Mouse (Mus musculus) ES-Bruce4 (cell line): Measurements from ENCODE around the gene Cilp2. TPM values are rescaled to one million over a fixed set of nuclear protein-coding genes. Genes with fewer than 3 reads are reported as not detected.
A peak's percentile ranks its signal among the peaks of the same experiment; 100 is the strongest.

Experiments
- H3K27ac ChIP-seq: 2 replicates; pipeline ENCODE4 v1.5.1; 2012; ENCODE audit warnings: low read length, inconsistent platforms; ENCODE audit not compliant: insufficient read depth
- H3K27me3 ChIP-seq: 2 replicates; pipeline ENCODE4 v1.6.1; 2012; ENCODE audit warnings: mild to moderate bottlenecking, low read length, inconsistent platforms; ENCODE audit not compliant: control insufficient read depth, poor library complexity, insufficient read depth, severe bottlenecking
- H3K36me3 ChIP-seq: 2 replicates; pipeline ENCODE4 v1.6.1; 2012; ENCODE audit warnings: inconsistent platforms, mild to moderate bottlenecking, low read length, moderate library complexity; ENCODE audit not compliant: control insufficient read depth, poor library complexity, insufficient read depth, severe bottlenecking
- H3K4me1 ChIP-seq: one replicate; pipeline ENCODE4 v1.8.1; 2011; ENCODE audit warnings: low read length; ENCODE audit not compliant: control insufficient read depth, insufficient read depth
- H3K4me3 ChIP-seq: 2 replicates; pipeline ENCODE4 v1.5.1; 2011; ENCODE audit warnings: low read depth, mild to moderate bottlenecking, low read length
- H3K9ac ChIP-seq: 2 replicates; pipeline ENCODE4 v1.6.1; 2012; ENCODE audit warnings: low read depth, mild to moderate bottlenecking, inconsistent platforms; ENCODE audit not compliant: poor library complexity, severe bottlenecking
- H3K9me3 ChIP-seq: replicated peaks from 2 replicates; pipeline ENCODE4 v1.6.1; 2012; ENCODE audit warnings: mild to moderate bottlenecking, low read length, inconsistent platforms; ENCODE audit not compliant: control insufficient read depth, poor library complexity, insufficient read depth, severe bottlenecking
- CTCF ChIP-seq: IDR thresholded peaks from one replicate; pipeline ENCODE4 v1.8.1; 2011; ENCODE audit warnings: low read depth, low read length
- EP300 ChIP-seq: IDR thresholded peaks from 2 replicates; pipeline ENCODE4 v1.6.1; 2011; ENCODE audit warnings: low read depth, low read length; ENCODE audit not compliant: insufficient read depth
- POLR2A ChIP-seq: IDR thresholded peaks from one replicate; pipeline ENCODE4 v1.8.1; 2011; ENCODE audit warnings: low read length; ENCODE audit not compliant: insufficient read depth
- polyA plus RNA-seq: library from polyadenylated mRNA; stranded (reverse); fragments of >200 nt; gene quantifications from 2 replicates; pipeline ENCODE4 v1.2.4, GENCODE M21; 2011; ENCODE audit warnings: low read depth; ENCODE audit not compliant: missing spikeins, insufficient read depth, insufficient read length

Cilp2 gene
- polyA plus RNA-seq, 1 experiment, result 0.96 TPM

- no peaks in the 10 kb centered on the region for H3K4me1 ChIP-seq
- no peak overlapping the region for H3K9ac ChIP-seq
- no peaks in the 10 kb centered on the region for H3K27me3 ChIP-seq
- H3K36me3 ChIP-seq, result peaks cover 81% of the 10 kb centered on the region
- H3K4me3 ChIP-seq, result no peak overlapping the region
- H3K27ac ChIP-seq, result no peak overlapping the region
- TF ChIP-seq CTCF (no peak), POLR2A (no peak), EP300 (no peak)
- no peaks in the 10 kb centered on the region for H3K9me3 ChIP-seq
These were observed 27.0 kb upstream of the Cilp2 start for GRCm38 (mm10) chr8:69914526-69914925.

GRCm38 (mm10) chr8:69912478-69913074, 25.1 kb upstream of the Cilp2 start:
- H3K27ac ChIP-seq, result no peak overlapping the region
- H3K4me3 ChIP-seq, result no peak overlapping the region
- H3K27me3 ChIP-seq, result no peaks in the 10 kb centered on the region
- peaks cover 90% of the 10 kb centered on the region for H3K36me3 ChIP-seq
- no peaks in the 10 kb centered on the region for H3K4me1 ChIP-seq
- H3K9ac ChIP-seq, result no peak overlapping the region
- TF ChIP-seq POLR2A (no peak), EP300 (no peak), CTCF (no peak)
- no peaks in the 10 kb centered on the region for H3K9me3 ChIP-seq

GRCm38 (mm10) chr8:69911917-69912316, 24.4 kb upstream of the Cilp2 start:
- no peak overlapping the region for H3K27ac ChIP-seq
- H3K4me1 ChIP-seq, result no peaks in the 10 kb centered on the region
- TF ChIP-seq POLR2A, result no peak
- no peak for TF ChIP-seq EP300
- no peak for TF ChIP-seq CTCF
- H3K9me3 ChIP-seq, result no peaks in the 10 kb centered on the region
- peaks cover 83% of the 10 kb centered on the region for H3K36me3 ChIP-seq
- no peak overlapping the region for H3K4me3 ChIP-seq
- H3K9ac ChIP-seq, result no peak overlapping the region
- no peaks in the 10 kb centered on the region for H3K27me3 ChIP-seq

- no peak overlapping the region for H3K4me3 ChIP-seq
- TF ChIP-seq POLR2A (no peak), CTCF (no peak), EP300 (no peak)
- no peak overlapping the region for H3K27ac ChIP-seq
- H3K27me3 ChIP-seq, result no peaks in the 10 kb centered on the region
- H3K9me3 ChIP-seq, result no peaks in the 10 kb centered on the region
- H3K4me1 ChIP-seq, result no peaks in the 10 kb centered on the region
- H3K36me3 ChIP-seq, result peaks cover 37% of the 10 kb centered on the region
- H3K9ac ChIP-seq, result no peak overlapping the region
These were observed 19.6 kb upstream of the Cilp2 start for GRCm38 (mm10) chr8:69907106-69907505.

GRCm38 (mm10) chr8:69906260-69906659, 18.8 kb upstream of the Cilp2 start:
- Histone ChIP-seq H3K4me3 (no peak overlapping the region), H3K27ac (no peak overlapping the region), H3K36me3 (peaks cover 29% of the 10 kb centered on the region), H3K9me3 (no peaks in the 10 kb centered on the region), H3K27me3 (no peaks in the 10 kb centered on the region), H3K4me1 (no peaks in the 10 kb centered on the region), H3K9ac (no peak overlapping the region)
- no peak for TF ChIP-seq POLR2A

- Histone ChIP-seq H3K27me3 (no peaks in the 10 kb centered on the region), H3K9me3 (no peaks in the 10 kb centered on the region), H3K9ac (peak overlapping the region; percentile 55), H3K4me3 (no peak overlapping the region), H3K4me1 (no peaks in the 10 kb centered on the region), H3K36me3 (peaks cover 7% of the 10 kb centered on the region), H3K27ac (no peak overlapping the region)
- TF ChIP-seq POLR2A, result no peak
- TF ChIP-seq EP300, result no peak
- no peak for TF ChIP-seq CTCF
These were observed 16.6 kb upstream of the Cilp2 start for GRCm38 (mm10) chr8:69904096-69904495.
